Mouse (Mus musculus) testis, adult 2 months (tissue): Measurements from ENCODE around the gene Ptprn. TPM values are rescaled to one million over a fixed set of nuclear protein-coding genes. Genes with fewer than 3 reads are reported as not detected.

Source experiments
- H3K27ac ChIP-seq: fragments of 200-500 bp; 2 replicates; pipeline ENCODE4 v1.5.1; 2012; ENCODE audit warnings: low read depth, low read length; ENCODE audit not compliant: control insufficient read depth, insufficient read depth
- H3K27me3 ChIP-seq: fragments of 200-500 bp; 2 replicates; pipeline ENCODE4 v1.6.1; 2012; ENCODE audit warnings: mild to moderate bottlenecking, low read length, moderate library complexity; ENCODE audit not compliant: control insufficient read depth, insufficient read depth
- H3K36me3 ChIP-seq: fragments of 200-500 bp; 2 replicates; pipeline ENCODE4 v1.6.1; 2012; ENCODE audit warnings: mild to moderate bottlenecking, low read length; ENCODE audit not compliant: control insufficient read depth, insufficient read depth
- H3K4me1 ChIP-seq: fragments of 200-500 bp; 2 replicates; pipeline ENCODE4 v1.6.1; 2012; ENCODE audit warnings: low read length; ENCODE audit not compliant: control insufficient read depth, insufficient read depth
- H3K4me3 ChIP-seq: fragments of 200-500 bp; 2 replicates; pipeline ENCODE4 v1.5.1; 2012; ENCODE audit warnings: low read depth, mild to moderate bottlenecking, low read length, moderate library complexity, mixed read lengths; ENCODE audit not compliant: control insufficient read depth
- CTCF ChIP-seq: fragments of 200-500 bp; IDR thresholded peaks from 2 replicates; pipeline ENCODE4 v1.5.1; 2012; ENCODE audit warnings: low read depth, mild to moderate bottlenecking, inconsistent platforms, low read length, moderate library complexity; ENCODE audit not compliant: control insufficient read depth, insufficient read depth, insufficient replicate concordance
- POLR2A ChIP-seq: fragments of 200-500 bp; IDR thresholded peaks from 2 replicates; pipeline ENCODE4 v1.6.1; 2012; ENCODE audit warnings: low read depth, mild to moderate bottlenecking, inconsistent platforms, low read length, moderate library complexity; ENCODE audit not compliant: control insufficient read depth
- polyA plus RNA-seq: library from polyadenylated mRNA; depleted of rRNA; stranded (reverse); fragments of >200 nt; gene quantifications from 2 replicates; pipeline ENCODE4 v1.2.3, GENCODE M21; 2012; rRNA removed

Gene Ptprn
- polyA plus RNA-seq, 1 experiment: 0.41 TPM

GRCm38 (mm10) chr1:75213096-75213495, 51.2 kb downstream of the Ptprn start:
- no peak overlapping the region for H3K4me3 ChIP-seq
- peaks cover 13% of the 10 kb centered on the region for H3K4me1 ChIP-seq
- peaks cover 2% of the 10 kb centered on the region; the same call in 1 of the 2 replicates for H3K36me3 ChIP-seq
- TF ChIP-seq CTCF (no peak), POLR2A (no peak)
- no peak overlapping the region for H3K27ac ChIP-seq
- no peaks in the 10 kb centered on the region for H3K27me3 ChIP-seq

- peaks cover 2% of the 10 kb centered on the region; the same call in 1 of the 2 replicates for H3K36me3 ChIP-seq
- H3K27ac ChIP-seq: no peak overlapping the region
- TF ChIP-seq CTCF (no peak), POLR2A (no peak)
- H3K27me3 ChIP-seq: no peaks in the 10 kb centered on the region
- H3K4me3 ChIP-seq: no peak overlapping the region
- peaks cover 9% of the 10 kb centered on the region for H3K4me1 ChIP-seq
Observed at GRCm38 (mm10) chr1:75212542-75212941, 51.8 kb downstream of the Ptprn start.

GRCm38 (mm10) chr1:75211141-75211708, 53.1 kb downstream of the Ptprn start:
- Histone ChIP-seq H3K4me3 (peak overlapping the region; percentile 99), H3K27me3 (no peaks in the 10 kb centered on the region), H3K4me1 (peaks cover 9% of the 10 kb centered on the region), H3K27ac (peak overlapping the region; percentile 97), H3K36me3 (peaks cover 2% of the 10 kb centered on the region; the same call in 1 of the 2 replicates)
- TF ChIP-seq POLR2A (no peak), CTCF (no peak)

- H3K27me3 ChIP-seq: no peaks in the 10 kb centered on the region
- peak; percentile 97 for TF ChIP-seq POLR2A
- no peak for TF ChIP-seq CTCF
- peak within 1 kb of the TSS; percentile 97 for H3K27ac ChIP-seq
- H3K36me3 ChIP-seq: peaks cover 2% of the 10 kb centered on the region; the same call in 1 of the 2 replicates
- H3K4me3 ChIP-seq: peak within 1 kb of the TSS; percentile 99
- H3K4me1 ChIP-seq: peaks cover 9% of the 10 kb centered on the region
Observed at GRCm38 (mm10) chr1:75210136-75211087, 53.9 kb downstream of the Ptprn start, which contains the start of the genes Glb1l and Stk16. Gene Glb1l, minus strand, starts transcription at chr1:75210813. Gene Stk16, plus strand, starts transcription at chr1:75210838.

GRCm38 (mm10) chr1:75208967-75209678, 55.2 kb downstream of the Ptprn start:
- peak overlapping the region; percentile 41 for H3K27ac ChIP-seq
- H3K4me1 ChIP-seq: peaks cover 9% of the 10 kb centered on the region
- H3K27me3 ChIP-seq: no peaks in the 10 kb centered on the region
- H3K36me3 ChIP-seq: peaks cover 2% of the 10 kb centered on the region; the same call in 1 of the 2 replicates
- TF ChIP-seq CTCF (no peak), POLR2A (0 out of 2 replicates have a peak, but pooled peaks have one; percentile 23)
- H3K4me3 ChIP-seq: peak overlapping the region; percentile 90

- H3K4me3 ChIP-seq: no peak overlapping the region
- H3K27ac ChIP-seq: no peak overlapping the region
- no peaks in the 10 kb centered on the region for H3K4me1 ChIP-seq
- H3K36me3 ChIP-seq: no peaks in the 10 kb centered on the region
- no peaks in the 10 kb centered on the region for H3K27me3 ChIP-seq
- TF ChIP-seq CTCF (no peak), POLR2A (no peak)
Observed at GRCm38 (mm10) chr1:75201236-75201635, 63.1 kb downstream of the Ptprn start.

Other genes starting within 250 kb of the Ptprn start
- 7.7 and 7.9 TPM in 2 replicates for gene Nhej1, start 139.3 kb downstream of the Ptprn start, polyA plus RNA-seq
- not detected in 2 replicates for gene Slc23a3, start 130.6 kb downstream of the Ptprn start, polyA plus RNA-seq
- 43.5 and 44.3 TPM in 2 replicates for gene Cnppd1, start 121.8 kb downstream of the Ptprn start, polyA plus RNA-seq
- 211 and 215 TPM in 2 replicates for gene Retreg2, start 121.7 kb downstream of the Ptprn start, polyA plus RNA-seq
- gene Zfand2b, start 95.9 kb downstream of the Ptprn start, polyA plus RNA-seq: 7.1 and 7.4 TPM in 2 replicates
- 34.2 and 36.6 TPM in 2 replicates for gene Abcb6, start 84.1 kb downstream of the Ptprn start, polyA plus RNA-seq
- gene Ankzf1, start 72.4 kb downstream of the Ptprn start, polyA plus RNA-seq: 5.4 and 6.2 TPM in 2 replicates
- gene Atg9a, start 72.3 kb downstream of the Ptprn start, polyA plus RNA-seq: 529 TPM in 2 replicates
- 117 and 129 TPM in 2 replicates for gene Glb1l, start 53.7 kb downstream of the Ptprn start, polyA plus RNA-seq
- gene Stk16, start 53.7 kb downstream of the Ptprn start, polyA plus RNA-seq: 205 and 207 TPM in 2 replicates
- gene Tuba4a, start 44.6 kb downstream of the Ptprn start, polyA plus RNA-seq: 163 and 204 TPM in 2 replicates
- 10.2 and 12.7 TPM in 2 replicates for gene A630095N17Rik, start 32.4 kb downstream of the Ptprn start, polyA plus RNA-seq
- gene Dnajb2, start 28.1 kb downstream of the Ptprn start, polyA plus RNA-seq: 298 and 299 TPM in 2 replicates
- 0.20 TPM in 1 of 2 replicates, not detected in the other for gene Resp18, start 13.9 kb upstream of the Ptprn start, polyA plus RNA-seq
- 158 and 175 TPM in 2 replicates for gene Dnpep, start 53.5 kb upstream of the Ptprn start, polyA plus RNA-seq
- 3.6 and 9.8 TPM in 2 replicates for gene Des, start 95.8 kb upstream of the Ptprn start, polyA plus RNA-seq
- 1.4 and 5.8 TPM in 2 replicates for gene Speg, start 110.8 kb upstream of the Ptprn start, polyA plus RNA-seq
- gene Gmppa, start 171.4 kb upstream of the Ptprn start, polyA plus RNA-seq: 96.2 and 98.2 TPM in 2 replicates
- 0.82 and 1.0 TPM in 2 replicates for gene Asic4, start 185.9 kb upstream of the Ptprn start, polyA plus RNA-seq
- gene Chpf, start 214.8 kb upstream of the Ptprn start, polyA plus RNA-seq: 39.5 and 40.8 TPM in 2 replicates
- gene Tmem198, start 215.0 kb upstream of the Ptprn start, polyA plus RNA-seq: 7.2 and 8.9 TPM in 2 replicates
- 46.0 and 47.0 TPM in 2 replicates for gene Obsl1, start 241.9 kb upstream of the Ptprn start, polyA plus RNA-seq
- gene Inha, start 242.6 kb upstream of the Ptprn start, polyA plus RNA-seq: 160 and 210 TPM in 2 replicates